Mouse (Mus musculus): ENCODE results near the gene Ptpn20.

Gene Ptpn20

DNA sequence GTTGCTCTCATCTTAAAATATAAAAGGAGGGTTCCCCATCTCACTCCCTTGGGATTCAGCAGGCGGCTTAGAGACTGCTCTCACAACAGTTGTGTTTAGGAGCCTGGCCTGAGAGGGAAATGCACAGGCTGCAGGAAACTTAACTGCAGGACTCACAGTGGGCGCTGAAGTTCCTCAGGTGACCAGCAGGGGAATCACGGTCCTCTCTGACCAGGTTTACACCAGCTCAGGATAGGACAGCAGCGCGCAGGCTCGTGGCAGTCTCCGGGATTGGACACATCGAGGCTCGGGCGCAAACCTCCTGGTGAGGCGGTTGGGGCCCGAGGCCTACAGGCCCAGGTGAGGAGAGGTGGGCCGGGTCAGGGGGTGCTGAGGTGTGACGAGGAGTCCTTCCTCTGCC, at the start of gene Ptpn20:
Ptpn20 (plus strand) TSS at position 257 of the 400 bp plus-strand sequence.
- DNase-seq (ENCODE audit: low spot score): no peak

DNA sequence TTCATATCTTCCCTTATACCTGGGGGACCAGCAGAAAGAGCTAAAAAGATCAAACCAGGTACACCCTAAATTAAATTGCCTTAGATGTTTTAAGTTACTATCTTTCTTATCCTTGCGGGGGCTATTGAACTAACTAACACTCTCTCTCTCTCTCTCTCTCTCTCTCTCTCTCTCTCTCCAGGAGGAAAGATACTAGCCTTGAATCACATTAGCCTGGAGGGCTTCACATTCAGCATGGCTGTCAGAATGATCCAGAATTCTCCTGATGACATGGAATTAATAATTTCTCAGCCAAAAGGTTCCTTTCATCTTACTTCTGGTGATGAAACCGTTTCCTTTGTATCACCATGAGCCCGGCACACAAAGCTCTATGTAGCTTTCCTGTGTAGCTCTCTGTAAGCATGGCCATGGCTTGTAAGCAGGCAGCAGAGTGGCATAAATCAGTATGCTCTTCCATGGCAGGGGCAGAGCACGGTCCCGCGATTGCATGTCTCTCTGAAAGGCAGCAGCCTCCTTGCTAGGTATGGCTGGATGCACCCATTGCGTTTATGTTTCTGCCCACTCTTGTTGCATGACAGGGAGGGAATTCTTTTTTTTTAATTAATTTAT, 49.3 kb upstream of the Ptpn20 start:
- no peak for DNase-seq (ENCODE audit: low spot score)

DNA sequence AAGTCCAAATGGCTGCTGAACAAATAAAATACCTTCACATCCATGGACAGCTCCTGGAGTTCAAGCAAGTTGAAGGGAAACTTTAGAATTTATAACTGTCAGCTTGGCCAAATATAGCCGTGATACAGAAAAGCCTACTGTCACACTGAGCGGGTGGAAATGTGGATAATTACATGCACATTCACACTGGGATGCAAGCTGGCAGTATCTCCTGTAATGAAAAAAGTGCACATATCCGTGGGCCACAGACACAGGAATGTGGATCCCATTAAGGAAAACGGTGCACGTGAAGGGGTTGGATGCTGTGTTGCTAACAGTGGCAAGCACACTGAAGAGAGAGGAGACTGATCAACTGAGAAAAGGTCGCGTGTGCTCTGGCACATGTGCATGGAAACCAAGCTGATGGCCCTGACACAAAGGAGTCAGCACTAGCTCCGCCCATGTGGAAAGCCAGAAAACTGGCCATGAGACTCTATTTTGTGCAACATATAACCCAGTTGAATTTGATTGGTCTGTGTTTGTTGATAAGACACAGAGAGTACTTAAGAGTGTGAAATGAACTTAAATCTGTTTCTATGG, 43.4 kb upstream of the Ptpn20 start:
- DNase-seq (ENCODE audit: low spot score): no peak

DNA sequence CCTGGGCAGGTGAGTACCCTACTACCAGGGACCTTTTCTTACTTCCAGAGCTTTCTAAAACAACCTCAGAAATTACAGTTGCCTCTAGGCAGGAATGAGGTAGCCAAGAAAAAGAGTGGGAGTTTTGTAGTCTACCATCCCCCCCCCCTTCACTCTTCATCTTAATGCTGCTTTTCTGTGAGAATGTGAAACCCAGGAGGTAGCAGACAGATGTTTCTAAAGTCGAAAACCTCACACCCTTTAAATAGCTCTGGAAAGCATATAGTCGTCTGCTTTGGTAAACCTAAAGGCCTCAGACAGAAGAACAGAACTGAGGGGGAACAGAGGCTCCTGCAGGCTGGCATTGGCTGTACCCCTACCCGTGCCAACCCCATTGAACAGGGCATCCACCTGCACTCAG, 40.4 kb upstream of the Ptpn20 start:
- no peak for DNase-seq (ENCODE audit: low spot score)

DNA sequence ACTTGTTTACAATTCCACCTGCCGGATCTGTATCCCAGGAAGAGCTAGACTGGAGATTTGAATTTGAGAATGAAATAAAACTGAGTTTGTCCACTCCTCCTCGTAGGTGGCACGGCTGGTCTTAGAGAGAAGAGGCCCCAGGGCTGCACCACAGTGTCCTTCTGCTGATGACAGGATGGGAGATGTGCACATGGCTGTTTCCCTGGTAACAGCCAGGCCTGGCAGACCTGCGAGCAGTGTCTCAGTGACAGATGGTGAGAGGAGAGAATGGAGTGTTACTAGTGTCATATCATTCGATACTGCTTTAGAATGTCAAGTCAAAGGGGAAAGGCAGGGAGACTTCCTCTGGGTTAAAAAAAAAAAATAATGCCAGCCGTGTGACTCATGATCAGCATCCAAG, 39.2 kb upstream of the Ptpn20 start:
- DNase-seq (ENCODE audit: low spot score): no peak

DNA sequence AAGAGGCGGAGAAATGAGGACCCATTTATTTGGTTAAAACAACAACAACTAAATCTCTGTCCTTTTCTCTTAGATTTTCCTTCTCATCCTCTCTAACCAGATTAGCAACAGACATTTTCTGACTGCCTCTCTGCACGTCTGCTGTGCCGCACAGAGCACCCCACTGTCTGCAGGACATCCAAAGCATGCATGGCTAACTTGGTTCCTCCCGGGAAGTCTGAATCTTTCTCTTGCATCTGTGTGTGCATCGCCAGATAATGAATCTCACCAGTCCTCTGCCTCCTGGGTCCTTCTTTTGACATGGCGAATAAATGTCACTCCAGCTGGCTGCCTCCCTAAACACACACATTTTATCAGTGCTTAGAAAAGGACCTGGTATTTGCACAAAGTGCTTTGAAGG, 18.3 kb upstream of the Ptpn20 start:
- DNase-seq (ENCODE audit: low spot score): no peak

DNA sequence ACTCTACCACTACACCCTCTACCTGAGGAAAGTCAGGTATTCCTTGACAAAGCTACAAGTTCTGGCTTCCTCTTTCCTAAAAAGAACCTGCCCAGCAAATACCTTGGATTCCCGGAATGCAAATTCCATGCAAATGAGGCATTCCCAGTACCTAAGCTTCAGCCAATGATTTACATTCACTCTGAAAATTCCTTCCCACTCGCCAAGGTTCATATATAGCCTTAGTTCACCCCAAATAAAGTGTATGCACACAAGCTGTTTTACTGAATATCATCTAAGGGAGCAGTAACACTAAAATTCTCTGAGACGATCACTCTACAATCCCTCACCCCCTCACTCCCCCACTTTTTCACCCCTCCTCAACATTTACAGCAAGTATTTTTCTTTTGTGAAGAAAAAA, 15.4 kb upstream of the Ptpn20 start:
- no peak for DNase-seq (ENCODE audit: low spot score)

DNA sequence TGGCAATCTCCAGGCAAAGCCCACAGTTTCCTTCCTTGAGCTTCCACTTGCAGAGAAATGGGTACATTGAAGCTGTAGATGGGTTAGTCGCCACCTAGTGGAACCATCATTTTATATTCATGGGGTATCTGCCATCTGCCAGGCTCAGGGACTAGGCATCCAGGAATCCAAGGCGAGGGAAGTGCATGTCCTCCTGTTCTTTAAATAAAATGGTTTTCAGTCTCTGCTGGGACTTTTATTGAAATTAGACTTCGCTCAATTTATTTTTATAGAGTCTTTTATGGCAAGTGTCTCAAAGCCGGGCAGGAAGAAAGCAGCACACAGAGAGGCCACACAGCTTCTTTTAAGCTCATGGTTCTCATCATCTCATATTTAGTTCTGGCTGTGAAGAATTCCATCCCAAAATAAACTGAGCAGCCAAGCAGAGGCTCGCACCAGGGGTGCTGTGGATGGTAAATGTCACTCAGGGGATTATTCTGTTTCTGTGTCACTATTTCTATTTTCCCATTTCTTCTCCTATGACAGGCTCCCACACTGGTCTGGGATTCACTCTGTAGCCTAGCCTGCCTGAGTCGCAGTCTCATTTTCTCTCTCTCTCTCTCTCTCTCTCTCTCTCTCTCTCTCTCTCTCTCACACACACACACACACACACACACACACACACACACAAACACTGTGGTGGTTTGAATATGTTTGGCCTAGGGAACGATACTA, 9.1 kb upstream of the Ptpn20 start:
- no peak for DNase-seq (ENCODE audit: low spot score)

DNA sequence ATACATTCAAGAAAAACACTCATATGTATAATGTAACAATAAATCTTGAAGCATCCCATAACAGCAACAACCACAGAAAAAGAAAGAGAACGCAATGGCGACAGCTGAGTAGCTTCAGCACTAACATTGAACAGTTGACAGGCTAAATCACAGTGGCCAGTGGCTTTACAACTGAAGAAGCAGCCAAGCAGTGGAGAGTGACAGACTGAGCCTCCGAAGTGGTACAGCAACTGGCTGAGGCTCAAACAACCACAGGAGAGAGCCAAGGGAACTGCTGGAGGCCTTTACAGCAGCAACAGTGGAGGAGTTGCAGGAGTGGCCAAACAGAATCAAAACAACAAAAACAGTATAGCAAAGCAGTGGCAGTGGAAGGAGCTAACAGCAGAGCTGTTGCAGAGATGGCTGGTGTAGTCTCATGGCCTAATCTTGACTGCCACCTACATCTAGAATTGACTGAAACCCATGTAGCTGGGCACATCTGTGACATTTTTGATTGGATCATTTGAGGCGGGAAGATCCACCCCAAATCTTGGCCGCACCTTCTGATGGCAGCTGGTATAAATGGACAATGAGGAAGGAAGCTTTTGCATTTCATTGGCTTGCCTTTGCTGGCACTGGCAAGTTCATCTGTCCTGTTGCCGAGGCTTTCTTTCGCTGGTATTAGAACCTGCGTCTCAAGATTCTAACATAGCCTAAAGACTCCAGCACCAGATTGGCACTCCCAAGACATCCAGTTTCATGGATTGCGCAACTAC, 9.5 kb downstream of the Ptpn20 start:
- no peak for DNase-seq (ENCODE audit: low spot score)

DNA sequence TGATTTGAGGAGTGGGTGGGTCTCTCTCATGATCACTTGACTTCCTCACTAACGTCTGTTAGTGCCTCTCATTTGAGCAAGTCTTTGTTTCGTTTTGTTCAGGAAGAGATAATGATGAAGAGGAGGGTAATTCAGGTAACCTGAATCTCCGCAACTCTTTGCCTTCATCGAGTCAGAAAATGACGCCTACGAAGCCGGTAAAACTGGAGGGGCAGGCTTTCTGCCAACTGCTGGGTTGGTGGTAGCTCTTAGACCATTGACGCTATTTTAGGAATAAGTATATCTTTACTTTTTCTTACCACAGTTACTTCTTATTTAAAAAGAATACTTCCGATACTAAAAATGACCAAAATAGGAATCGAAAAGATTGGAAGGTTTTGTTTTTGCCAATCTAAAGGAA, 18.4 kb downstream of the Ptpn20 start:
- DNase-seq (ENCODE audit: low spot score): no peak

DNA sequence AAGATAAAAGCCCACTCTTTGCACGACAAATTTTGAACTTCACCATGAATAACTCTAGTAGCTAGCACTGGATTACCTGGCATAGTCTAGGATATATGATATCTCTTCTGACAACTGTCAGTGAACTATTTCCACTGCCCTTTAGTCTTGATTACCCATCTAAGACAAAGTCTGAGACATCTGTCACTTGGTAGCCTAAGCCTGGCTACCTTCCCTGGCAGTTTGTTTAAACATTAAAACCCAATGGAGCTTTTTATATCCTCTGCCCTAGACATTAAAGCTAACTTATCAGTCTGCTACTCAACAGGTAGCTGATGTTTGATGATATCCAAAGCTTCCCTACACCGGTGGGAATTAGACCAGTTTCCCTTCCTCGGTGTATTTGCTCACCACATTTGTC, 36.0 kb downstream of the Ptpn20 start:
- no peak for DNase-seq (ENCODE audit: low spot score)

DNA sequence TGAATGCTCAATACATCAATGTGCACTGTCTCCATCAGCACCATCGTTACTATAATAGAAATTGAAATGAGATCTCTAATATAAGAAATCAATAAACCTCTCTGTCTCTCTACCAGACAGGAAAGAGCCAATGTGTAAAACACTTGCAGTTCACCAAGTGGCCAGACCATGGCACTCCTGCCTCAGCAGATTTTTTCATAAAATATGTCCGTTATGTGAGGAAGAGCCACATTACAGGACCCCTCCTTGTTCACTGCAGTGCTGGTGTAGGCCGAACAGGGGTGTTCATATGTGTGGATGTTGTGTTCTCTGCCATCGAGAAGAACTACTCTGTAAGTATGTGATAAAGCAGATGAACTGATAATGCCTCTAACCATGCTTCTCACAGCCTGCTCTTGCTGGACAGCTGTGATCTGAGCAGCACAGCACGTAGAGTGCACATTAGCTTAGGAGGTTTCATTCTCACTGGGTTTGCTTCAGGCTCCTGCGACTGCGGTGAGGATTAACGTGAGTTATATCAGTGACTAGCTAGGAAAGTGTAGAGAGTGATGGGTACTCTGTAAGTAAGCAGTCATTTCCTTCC, 43.9 kb downstream of the Ptpn20 start:
- DNase-seq (ENCODE audit: low spot score): no peak

DNA sequence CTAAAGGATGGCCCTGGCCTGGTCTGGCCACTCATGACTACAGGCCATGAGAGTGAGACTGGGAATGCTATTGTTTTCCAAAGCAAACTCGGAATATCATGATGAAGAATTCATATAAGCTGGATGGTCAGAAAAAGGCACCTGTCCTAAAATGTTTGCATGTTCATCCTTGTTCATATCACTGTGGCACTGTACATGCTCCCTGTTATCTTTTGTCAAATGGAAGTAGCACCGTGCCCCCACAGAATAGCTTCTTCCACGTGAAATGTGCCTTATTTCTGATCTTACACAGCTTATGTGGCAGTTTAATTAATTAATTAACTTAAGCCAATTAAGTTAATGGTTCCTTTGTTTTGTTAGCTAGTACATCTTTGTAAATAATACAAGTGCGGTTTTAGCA, 45.3 kb downstream of the Ptpn20 start:
- no peak for DNase-seq (ENCODE audit: low spot score)

DNA sequence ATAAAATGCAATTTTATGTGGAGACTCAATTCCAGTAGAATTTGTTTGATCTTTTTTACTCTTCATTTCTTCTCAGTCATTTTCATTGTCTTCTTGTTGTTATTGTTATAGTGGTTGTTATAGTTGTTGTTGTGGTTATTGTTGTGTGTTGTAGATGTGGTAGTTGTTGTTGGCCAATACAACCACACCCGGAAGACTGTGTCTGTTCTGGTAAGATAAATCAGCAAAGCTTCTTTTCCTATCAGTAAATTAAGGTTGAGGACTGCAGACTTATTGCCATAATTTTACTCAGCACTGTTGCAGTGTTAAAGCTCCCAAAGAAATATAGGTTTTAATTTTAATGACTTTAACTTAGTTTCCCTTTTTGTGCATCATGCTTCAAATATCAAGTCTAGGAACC, 45.8 kb downstream of the Ptpn20 start:
- no peak for DNase-seq (ENCODE audit: low spot score)

DNA sequence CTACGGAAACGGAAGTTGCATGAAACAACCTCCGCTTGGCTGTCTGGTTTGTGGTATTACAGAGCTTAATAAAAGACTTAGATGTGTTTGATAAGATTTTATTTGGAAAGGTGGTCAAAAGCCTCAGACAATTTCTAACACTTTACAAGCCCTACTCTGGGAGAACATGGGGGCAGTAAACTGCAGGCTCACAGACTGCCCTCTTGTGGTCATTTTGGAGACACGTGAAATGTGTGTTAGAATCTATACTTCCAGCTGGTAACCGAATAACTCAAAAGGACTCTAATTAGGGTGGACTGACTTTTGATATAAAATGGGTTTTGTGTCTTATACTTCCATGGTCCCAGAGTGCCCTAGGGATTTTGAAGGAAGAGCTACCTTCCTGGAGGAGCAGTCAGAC, 50.4 kb downstream of the Ptpn20 start:
- DNase-seq (ENCODE audit: low spot score): no peak

DNA sequence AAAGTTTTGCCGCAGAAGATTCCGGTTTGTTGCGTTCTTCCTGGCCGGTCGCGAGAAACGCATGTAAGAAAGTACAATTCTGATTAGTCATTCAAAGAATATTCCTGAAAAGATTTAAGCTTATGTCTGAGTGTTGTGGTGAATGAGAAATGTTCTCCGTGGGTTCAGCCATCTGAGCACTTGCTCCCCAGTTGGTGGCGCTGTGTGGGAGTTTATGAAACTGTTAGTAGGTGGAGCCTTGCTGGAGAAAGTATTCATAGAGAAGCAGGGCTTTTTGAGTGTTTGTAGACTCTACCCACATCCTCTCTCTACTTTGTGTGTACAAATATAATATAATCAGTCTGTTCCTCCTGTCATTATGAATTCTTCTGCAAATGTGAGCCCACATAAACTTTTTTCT, 61.7 kb downstream of the Ptpn20 start:
- DNase-seq (ENCODE audit: low spot score): no peak

DNA sequence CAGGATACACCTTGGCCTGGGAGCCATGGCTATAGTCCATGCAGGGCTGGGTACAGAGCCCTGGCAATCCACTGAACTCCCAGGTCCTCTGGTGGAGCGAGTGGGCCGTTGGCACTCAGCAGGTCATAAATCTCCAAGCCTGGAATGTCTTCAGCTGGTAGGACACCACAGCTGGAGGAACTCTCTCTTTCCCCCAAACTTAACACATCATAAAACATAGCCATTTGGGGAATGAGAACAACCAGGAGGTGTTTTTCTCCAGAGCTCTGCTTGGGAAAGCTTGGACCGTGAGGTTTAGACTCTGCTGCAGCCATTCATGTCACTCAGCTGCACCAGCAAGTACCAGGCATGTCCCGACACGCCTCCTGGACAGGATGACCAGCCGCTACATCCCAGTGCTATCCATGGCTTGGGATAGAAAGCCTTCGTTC, 68.5 kb downstream of the Ptpn20 start:
- no peak for DNase-seq (ENCODE audit: low spot score)

DNA sequence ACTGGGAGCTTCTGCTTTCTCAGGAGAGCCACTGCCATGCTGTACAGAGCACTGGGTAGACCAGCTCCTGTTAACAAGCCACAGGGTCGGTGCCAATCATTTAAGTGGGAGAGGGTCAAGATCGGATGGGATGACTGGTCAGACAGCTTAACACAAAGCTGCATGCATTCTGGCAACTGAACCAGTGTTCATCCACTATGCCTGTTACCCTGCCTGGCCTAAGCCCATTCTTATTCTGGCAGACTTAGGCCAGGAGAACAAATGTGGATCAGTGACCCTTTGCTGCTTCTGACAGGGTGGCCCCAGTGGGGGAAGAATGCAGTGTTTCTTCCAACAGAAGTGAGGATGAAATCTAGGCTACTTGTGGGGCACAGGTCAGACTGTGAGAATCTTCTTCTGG, 69.3 kb downstream of the Ptpn20 start:
- no peak for DNase-seq (ENCODE audit: low spot score)

DNA sequence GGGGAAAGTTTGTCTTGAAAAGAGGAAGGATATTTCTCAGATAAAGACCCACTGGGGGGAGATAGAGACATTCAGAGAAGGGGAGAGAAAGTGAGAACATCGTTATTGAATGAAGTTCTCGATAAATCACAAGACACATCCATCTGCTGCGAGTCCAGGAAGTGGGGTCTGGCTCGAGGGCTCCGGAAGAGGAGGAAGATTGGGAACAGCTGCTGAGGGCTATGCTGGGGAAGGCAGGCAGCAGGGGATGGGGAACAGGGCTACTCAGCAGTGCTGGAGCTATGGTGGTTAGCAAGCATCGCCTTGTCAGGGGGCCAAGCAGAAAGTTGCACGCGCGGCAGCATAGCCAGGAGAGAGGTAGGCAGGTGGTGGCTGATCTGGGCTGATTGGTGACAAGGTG, 73.1 kb downstream of the Ptpn20 start:
- DNase-seq (ENCODE audit: low spot score): no peak

DNA sequence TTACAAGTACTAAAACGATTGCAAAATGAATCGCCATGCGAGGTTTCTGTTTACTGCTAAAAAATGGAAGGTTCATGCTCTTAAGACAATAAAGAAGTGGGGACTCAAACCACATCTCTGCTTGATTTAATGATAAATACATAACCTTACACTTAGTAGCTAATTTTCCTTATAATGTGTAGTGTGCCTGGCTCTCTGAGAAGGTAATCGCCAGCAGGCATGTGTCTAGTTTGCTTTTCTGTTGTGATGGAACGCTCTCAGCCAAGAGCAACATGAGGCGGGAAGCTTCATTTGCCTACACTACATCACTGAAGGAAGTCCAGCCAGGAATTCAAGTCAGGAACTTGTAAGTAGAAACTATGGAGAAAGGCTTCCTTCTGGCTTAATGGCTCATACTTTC, 77.3 kb downstream of the Ptpn20 start:
- DNase-seq (ENCODE audit: low spot score): no peak

DNA sequence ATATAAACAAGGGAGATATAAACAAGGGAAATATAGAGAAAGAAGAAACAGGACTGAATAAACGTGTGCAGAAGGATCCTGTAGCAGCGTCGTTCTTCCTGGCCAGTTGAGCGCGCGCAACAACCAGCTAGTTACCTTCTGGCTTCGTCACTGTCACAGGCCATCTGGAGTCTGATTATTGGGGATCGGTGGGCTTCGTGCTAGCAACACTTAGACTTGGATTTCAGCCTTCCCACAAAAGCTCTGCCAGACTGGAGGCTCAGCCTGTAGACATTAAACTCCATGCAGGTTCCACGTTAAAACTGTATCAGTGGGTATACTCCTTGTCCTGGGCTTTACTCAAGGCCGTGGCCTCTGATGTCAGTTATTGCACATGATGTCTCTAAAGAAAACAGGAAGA, 80.9 kb downstream of the Ptpn20 start:
- DNase-seq (ENCODE audit: low spot score): no peak

DNA sequence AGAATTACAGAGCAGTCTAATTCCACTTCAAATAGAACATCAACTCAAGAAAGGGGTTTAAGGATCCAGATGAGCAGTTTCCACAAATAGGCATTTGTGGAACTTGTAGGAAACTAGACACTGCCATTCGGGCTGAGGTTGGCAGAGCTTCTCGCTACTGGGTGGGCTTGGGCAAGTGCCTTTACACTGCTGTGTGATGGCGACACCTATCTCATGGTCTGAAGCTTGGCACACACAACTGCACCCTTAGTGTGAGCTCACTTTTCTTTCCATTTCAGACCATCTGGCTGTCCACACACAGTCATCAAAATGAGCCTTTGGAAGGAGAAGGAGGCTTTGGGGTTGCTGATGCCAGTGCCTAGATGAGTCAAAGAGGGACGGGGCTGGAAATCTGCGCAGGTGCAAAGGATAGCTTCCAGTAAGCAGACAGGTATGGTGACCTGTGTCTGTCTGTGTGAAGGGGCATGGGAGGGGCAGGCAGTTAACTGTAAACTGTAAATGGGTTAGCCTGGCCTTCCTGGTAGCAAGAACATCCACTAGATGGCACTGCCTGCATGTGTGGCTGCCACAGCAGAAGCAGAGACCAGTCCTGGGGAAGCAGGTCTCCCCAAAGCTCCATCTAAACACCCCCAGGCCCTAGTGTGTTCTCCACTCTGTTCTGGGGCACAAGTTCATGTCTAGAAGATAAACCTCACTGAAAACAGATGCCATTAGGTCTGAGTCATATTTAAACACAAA, 84.5 kb downstream of the Ptpn20 start:
- no peak for DNase-seq (ENCODE audit: low spot score)

All from urinary bladder, postnatal 10 days (tissue).